Mouse (Mus musculus) frontal cortex, postnatal 25 days (tissue): ENCODE measurements around the gene Rpl7a.
A peak's percentile ranks its signal among the peaks of the same experiment; 100 is the strongest.

Experiments
- DNase-seq, 2 experiments: peaks; one replicate each; pipeline ENCODE4 v3.0.0; 2022; ENCODE audit warnings: low spot score in 2 of 2

The Rpl7a gene

DNA sequence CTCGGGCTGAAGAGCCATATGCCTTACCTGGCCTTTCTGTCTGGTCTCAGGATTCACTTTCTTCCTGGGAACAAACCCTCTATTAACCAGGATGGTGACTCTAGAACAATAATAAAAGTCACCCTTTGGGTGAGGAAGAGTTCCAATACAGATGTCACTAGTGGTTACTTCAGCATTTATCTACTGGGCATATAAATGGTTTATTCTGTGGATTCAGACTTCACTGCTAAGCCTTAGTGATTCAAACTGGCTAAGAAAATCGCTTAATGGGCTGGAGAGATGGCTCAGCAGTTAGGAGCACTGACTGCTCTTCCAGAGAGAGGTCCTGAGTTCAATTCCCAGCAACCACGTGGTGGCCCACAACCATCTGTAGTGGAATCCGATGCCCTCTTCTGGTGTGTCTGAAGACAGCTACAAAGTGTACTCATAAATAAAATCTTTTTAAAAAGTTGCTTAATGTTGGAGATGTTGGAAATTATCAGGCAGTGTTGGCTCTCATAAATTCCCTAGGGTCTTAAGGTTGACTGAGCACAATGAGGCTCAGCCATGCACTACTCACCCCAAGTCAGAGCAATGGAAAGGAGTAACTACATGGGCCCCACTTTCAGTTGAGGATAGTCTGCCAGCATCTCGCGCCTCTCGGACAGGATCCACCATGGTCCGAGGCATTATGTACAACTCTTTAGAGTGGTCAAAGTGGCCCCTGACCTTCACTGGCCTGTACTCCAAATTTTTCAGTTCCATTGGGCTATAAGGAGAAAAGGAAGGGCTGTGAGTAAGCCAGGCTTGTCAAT is 3.8 kb downstream of the Rpl7a start:
- no peak for DNase-seq

- peak; percentile 75 to 77 for DNase-seq
Measured at GRCm38 (mm10) chr2:26915927-26916728, 5.6 kb downstream of the Rpl7a start, which contains the start of the genes Surf2 and Surf1. Surf2 (plus strand) TSS chr2:26916367. Surf1 (minus strand) TSS chr2:26916530.

DNA sequence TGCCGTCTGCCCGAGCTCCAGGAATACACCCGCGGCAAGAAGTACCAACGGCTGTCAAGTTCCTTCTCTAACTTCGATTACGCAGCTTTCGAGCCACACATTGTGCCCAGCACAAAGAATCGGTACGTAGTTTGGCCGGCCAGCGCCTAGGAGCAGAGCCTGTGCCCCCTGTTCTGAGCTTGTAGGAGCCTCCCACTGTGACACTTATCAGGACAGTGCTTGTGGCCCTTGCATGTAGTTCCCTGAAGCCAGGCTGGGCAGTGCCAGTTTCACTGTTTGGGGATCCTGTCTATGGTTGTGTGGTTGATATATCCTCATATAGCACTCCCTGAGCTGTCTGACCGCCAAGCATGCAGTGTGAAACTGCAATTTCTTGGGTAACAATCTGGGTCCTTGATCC is 6.2 kb downstream of the Rpl7a start:
- no peak for DNase-seq

- no peak for DNase-seq
Measured at GRCm38 (mm10) chr2:26919684-26920083, 9.1 kb downstream of the Rpl7a start.

GRCm38 (mm10) chr2:26920190-26920855 is 9.8 kb downstream of the Rpl7a start:
- DNase-seq: no peak

DNA sequence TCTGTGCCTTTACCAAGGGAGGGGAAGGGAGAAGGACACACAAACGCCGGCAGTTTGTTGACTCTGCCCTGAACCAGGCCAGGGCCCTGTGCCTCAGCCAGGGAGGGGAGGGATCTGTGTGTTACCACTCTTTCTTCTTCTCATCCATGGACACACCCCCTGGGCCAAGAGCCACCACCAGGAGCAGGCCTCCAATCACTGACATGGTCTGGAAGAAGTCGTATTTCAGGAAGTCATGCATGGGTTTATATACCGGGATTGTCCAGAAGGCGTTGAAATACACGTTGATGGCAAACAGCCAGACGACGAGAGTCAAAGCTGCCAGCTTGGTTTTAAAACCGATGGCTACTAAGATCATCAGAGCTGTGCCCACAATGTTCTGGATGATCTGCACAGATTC is 11.2 kb downstream of the Rpl7a start:
- no peak for DNase-seq

DNA sequence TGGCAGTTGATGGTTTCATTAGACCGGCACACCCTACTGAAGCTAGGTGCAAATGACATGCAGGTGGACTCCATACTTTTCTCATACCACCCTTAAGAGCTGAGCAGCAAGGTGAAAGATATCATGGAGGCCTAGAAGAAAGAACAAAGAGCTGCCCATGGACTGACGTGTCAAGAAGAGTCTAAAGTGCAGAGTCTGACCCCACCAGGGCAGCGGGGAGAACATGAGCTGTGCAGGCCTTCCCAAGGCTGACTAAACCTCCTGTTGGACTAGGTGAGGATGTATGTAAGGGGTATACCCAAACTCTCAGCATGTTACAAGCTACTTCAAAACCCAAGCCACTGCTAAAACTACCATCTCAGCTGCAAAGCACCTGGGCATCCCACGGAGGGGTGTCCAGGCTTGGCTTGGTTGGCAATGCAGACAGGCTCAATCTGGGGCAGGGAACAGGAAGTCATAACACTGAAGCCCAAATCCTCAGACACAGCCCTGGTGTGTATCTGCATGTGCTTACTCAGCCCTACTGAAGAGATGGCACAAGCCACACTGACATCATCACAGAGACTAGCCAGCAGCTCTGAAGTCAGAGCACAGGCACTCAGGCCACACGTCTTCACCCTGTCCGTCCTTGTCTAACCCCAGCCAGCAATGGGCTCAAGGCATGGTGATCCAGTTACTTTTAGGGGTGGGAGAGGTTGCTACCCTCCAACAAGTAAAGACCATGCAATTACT is 17.3 kb downstream of the Rpl7a start:
- no peak for DNase-seq

DNA sequence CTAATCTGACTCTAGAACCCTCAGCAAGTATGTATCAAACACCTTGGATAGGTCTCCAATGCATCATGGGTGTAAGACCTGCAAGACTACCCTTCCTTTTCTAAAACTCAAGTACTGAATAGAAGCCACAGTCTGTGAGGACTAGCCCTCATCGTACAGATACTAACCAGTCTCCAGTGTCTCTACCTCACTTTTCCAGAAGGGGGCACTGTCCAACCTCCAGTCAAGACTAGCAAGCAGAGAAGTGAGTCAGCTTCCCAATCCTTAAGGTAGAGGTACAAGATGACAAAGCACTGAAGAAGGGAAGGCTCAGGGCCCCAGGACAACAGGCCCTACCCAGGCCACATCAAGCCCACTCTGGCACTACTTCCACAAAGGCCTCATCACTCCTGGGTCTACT is 19.8 kb downstream of the Rpl7a start:
- peak in 1 of 2 experiments; percentile 63 for DNase-seq

DNA sequence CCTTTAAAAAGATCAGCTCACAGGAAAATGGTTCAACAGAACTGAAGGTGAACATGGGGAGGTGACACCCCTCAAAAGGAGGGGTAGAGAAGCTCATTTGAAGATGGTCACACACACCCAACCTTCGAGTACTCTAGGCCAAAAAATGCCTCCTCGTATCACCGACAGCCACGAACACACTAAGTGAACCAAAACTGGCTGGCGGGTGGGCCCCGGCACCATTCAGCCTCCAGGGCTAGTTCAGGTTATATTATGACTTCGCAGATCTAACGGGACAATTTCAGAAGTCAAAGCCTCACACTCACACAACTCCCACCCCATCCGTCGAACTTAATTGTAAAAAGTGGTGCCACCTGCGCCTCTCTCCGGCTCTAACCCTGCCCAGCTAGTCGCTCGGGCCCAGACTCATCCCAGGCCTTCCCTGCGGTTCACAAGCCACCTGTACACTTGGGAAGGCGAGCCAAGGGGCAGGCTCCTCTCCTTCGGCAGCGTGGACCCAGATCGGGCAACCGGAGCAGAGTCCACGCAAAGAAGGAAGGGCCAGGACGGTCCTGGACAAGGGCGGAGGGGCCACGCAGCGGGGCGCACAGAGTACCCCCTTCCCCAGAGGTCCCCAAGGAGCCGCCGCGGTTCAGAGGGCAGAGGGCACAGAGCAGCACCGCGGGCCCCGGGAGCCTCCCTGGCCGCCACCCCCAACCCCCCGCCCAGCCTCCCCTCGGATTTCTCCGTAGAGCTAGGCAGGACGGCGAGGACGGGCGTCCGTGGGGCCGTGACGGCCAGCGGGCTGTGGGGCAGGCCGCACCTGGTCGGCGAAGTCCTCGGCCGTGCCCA is 22.1 kb downstream of the Rpl7a start:
- DNase-seq: no peak

DNA sequence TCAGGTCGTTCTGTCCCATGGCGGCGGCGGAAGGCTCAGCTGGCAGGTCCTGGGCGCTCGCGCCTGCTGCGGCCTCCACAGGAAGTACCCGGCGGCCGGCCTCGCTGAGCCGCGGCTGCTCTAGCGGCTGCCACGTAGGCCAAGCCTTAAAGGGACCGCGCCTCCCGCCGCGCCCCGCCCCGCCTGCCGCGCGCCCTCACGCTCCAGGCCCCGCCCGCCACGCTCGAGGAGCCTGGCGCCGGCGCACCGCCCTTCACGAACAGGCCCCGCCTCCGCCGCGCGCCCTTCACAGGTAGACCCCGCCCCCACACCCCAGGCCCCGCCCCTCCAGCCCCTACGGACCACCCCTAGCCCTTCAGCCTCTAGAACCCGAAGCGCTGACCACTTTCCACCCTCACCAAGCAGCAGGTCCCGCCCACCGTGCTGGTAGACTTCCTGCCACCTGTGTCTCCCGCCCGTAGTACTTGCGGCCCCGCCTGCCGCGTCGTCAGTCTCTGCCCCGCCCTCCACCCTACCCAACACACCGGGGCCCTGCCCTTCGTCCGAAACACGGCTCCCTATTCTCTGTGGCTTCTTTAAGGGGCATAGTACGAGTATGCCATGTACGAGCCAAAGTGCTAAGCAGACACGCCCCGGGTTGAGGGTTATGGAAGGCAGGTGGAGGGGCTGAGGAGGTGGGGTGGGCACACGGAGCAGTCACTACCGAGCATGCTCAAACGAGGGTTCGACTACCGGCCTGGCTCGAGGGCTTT is 22.9 kb downstream of the Rpl7a start, which contains the start of the genes Surf4 and Stkld1:
Gene Surf4 (minus strand): TSS at position 625 of the 752 bp plus-strand sequence.
Gene Stkld1 (plus strand): TSS at position 744 of the 752 bp plus-strand sequence.
- peak; percentile 78 to 83 for DNase-seq

GRCm38 (mm10) chr2:26935286-26935685 is 24.7 kb downstream of the Rpl7a start:
- no peak for DNase-seq

GRCm38 (mm10) chr2:26936425-26936824 is 25.9 kb downstream of the Rpl7a start:
- DNase-seq: no peak

DNA sequence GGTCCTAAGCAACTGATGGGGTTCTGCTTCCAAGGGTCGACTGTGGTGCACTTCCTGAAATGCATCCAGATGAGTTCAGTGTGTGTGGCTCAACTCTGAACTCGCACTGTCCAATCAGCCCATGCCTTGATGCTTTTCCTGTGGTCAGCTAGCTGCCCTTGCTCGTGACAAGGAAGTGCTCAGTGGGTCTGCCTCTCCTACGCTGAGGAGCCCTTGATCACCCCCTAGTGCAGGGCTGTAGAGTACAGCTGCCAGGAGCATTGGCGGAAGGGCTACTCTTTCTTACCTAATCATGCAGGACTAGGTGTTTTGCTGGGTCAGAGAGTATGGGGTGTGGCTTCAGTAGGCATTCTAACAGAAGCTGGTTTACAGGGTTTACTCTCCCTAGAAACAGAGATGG is 31.0 kb downstream of the Rpl7a start:
- DNase-seq: no peak

DNA sequence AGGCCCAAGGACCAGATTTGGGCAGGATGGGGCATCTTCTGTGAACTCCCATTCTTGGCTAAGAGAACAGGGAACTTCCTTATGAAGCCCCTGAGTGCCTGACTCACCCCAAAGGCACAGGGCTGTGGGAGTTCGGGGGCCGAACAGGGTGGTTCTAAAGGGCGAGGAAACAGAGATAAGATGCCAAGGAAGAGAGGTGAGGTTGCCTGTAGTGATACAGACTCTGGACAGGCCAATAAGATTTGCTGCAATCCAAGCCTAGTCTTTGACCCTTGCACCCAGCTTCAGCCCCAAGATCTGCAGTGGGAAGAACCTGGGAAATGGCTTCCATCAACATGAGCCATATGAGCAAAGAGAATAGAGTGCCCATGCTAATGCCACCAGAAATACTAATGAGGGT is 32.7 kb downstream of the Rpl7a start:
- no peak for DNase-seq

DNA sequence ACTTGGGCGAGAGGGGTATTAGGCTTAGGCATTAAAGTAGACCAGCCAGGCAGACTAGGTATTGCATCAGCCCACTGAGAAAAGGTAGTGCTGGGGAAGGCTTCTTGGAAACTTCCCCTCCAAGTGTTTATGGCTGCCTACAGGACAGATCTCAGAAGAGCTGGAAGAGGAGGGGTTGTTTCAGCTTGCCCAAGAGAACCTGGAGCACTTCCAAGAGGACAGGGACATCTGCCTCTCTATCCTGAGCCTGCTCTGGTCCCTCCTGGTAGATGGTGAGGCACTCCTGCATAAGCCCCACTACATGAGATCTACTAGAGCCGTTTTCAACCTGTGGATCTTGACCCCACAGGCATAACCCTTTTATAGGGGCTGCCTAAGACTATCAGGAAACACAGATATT is 39.8 kb downstream of the Rpl7a start:
- DNase-seq: no peak

DNA sequence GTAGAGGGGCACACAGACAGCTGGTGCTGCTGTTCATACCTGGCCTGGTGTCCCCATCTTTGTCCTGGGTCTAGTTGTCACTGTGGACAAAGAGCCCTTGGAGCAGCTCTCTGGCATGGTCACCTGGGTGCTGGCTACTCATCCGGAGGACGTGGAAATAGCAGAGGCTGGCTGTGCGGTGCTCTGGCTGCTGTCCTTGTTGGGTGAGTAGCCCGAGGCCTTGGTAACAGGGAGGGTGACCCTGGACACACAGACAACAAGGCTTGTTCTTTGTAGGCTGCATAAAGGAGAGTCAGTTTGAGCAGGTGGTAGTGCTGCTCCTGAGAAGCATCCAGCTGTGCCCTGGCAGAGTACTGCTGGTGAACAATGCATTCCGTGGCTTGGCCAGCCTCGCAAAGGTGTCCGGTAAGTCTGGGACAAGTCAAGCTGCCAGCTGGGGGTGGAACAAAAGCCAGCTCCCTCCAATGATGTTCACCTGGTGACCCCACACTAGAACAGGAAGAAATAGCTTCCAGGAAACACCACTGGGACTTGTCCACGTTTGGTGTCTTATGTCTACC is 40.9 kb downstream of the Rpl7a start:
- no peak for DNase-seq

- DNase-seq: no peak
Measured at GRCm38 (mm10) chr2:26952193-26952592, 41.6 kb downstream of the Rpl7a start.

- DNase-seq: no peak
Measured at GRCm38 (mm10) chr2:26952866-26953265, 42.3 kb downstream of the Rpl7a start.

DNA sequence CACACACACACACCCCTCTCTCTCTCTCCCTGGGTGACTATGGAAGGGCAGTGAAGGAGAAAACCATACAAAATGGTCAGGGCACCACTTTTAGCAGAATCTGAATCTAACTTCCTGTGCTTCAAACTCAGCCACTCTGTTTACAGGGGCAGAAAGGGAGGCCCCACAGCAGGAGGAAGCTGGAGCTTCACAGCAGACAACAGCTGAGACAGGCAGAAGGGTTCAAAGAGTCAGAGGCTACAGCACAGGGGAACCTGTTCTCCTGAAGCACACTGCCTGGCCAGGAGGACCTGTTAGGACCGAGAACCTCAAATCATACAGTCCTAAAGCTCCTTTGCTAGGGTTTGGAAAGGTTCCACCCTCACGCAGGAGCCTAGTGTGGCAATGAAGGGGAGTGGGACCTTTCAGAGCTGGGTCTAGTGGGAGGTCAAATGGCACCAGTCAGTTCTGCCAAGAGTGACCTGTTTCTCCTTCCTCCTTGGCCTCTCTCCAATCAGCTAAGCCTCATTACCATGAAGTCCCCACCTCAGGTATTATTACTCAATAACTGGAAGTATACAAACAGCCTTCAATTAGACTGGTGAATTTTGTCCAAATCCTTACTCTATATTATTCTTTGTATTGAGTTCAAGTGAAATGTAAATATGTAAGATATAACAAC is 44.3 kb downstream of the Rpl7a start:
- no peak for DNase-seq
